In the genomic region with DNA sequence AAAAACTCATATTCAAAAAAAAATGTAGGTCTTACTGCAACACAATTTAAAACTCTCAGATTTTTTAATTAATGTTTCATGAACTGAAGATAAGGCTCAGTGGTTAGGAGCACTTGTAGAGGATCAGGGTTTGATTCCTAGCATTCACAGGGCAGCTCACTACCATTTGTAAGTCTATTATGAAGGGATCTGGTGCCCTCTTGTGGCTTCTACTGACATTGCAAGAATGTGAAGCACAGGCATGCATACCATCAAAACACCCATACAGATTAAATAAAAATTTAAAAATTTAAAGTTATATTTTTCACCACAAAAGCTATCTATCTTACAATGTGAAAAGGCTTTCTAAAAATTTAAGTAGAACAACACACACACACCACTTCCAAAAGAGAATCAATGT, we compare ENCODE assay signal across 8 mouse cellular contexts.
A peak's percentile ranks its signal among the peaks of the same experiment; 100 is the strongest.
DNase-seq lines count a peak whose midpoint lies in the region; ATAC-seq lines count a peak whose summit lies in the region.

No protein-coding gene starts in this region.

- ATAC-seq in forebrain, embryonic 12.5 days (ENCODE audit: low FRiP score) = no peak

- no peaks in the 10 kb centered on the region for H3K9me3 ChIP-seq in forebrain, embryonic 12.5 days

- H3K4me2 ChIP-seq in forebrain, embryonic 12.5 days = no peak overlapping the region

- H3K36me3 ChIP-seq in forebrain, embryonic 12.5 days (replicated peaks) = no peaks in the 10 kb centered on the region

- no peaks in the 10 kb centered on the region for H3K27me3 ChIP-seq in forebrain, embryonic 12.5 days

- peak; percentile 15 to 74 for DNase-seq in heart, adult 18-20 months
- DNase-seq in heart, postnatal 25 days (ENCODE audit: low spot score) = no peak
- DNase-seq in urinary bladder, postnatal 14 days (ENCODE audit: low spot score) = peak; percentile 36
- DNase-seq in urinary bladder, adult 2 months (ENCODE audit: low spot score) = no peak
- DNase-seq in cerebellum, postnatal 14 days = peak; percentile 49 to 57
- DNase-seq in kidney, postnatal 4 days = peak; percentile 16 to 27
- DNase-seq in retina, embryonic 14.5 days (ENCODE audit: low spot score) = peak; percentile 61

- no peak overlapping the region for H3K27ac ChIP-seq in forebrain, embryonic 12.5 days

- no peak overlapping the region for H3K4me3 ChIP-seq in forebrain, embryonic 12.5 days (replicated peaks)

- intact Hi-C loops in heart, postnatal 25 days (cut with DNase I) = loop anchor here (5.0 to 10.0 kb wide), 2 partner anchors 512 to 765 kb away; no protein-coding TSS in a partner anchor

- H3K4me1 ChIP-seq in forebrain, embryonic 12.5 days = no peaks in the 10 kb centered on the region

- H3K9ac ChIP-seq in forebrain, embryonic 12.5 days = no peak overlapping the region

Comparison
In these comparisons a context has a peak if more than half of its experiments do, and no peak if none do; other contexts are left out.
1. DNase-seq: peak in heart, adult 18-20 months (2 of 2), urinary bladder, postnatal 14 days (single experiment), cerebellum, postnatal 14 days (2 of 2), kidney, postnatal 4 days (2 of 2) and retina, embryonic 14.5 days (single experiment); none in heart, postnatal 25 days (single experiment) and urinary bladder, adult 2 months (single experiment).